Mouse (Mus musculus) G1E (cell line): ENCODE measurements at regions not wholly inside any gene's neighbourhood (a gene's known extent, or its start where the extent isn't known, plus 50 kb on each side); places are given as distances from the start of the nearest gene placed in this dataset.

Source experiments
- CTCF ChIP-seq: IDR thresholded peaks from 2 replicates; pipeline ENCODE4 v1.5.1; 2012; ENCODE audit warnings: low read depth, low read length, inconsistent platforms, mixed read lengths
- GATA1 ChIP-seq: IDR thresholded peaks from 2 replicates; pipeline ENCODE4 v1.6.1; 2012; ENCODE audit warnings: borderline replicate concordance, low read length, inconsistent platforms, mixed read lengths
- POLR2AphosphoS5 ChIP-seq: IDR thresholded peaks from 2 replicates; pipeline ENCODE4 v1.6.1; 2012; ENCODE audit warnings: low read depth, low read length, inconsistent platforms; ENCODE audit not compliant: insufficient replicate concordance
- TAL1 ChIP-seq: conservative IDR thresholded peaks from 2 replicates; pipeline ENCODE4 v1.6.1; 2012; ENCODE audit warnings: low read depth, low read length, inconsistent platforms, mixed read lengths

DNA sequence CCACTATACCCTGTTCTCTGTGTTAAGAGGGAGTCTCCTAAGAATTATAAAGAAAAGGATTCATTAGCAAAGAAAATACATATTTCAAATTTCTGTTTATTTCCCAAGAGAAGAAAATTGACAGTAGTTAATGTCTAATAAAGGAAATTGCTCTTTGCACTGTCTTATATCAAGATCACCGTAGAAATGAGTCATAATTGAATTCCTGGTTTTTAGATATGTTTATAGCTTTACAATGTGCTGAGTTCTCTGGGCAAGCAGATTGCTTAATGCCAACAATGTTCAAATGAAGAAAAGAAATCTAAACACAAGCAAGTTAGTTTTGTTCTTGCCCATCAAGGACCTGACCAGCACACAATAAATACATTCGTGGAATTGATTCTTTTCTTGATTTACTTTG lies 350.1 kb upstream of the Cited2 start:
- TF ChIP-seq POLR2AphosphoS5 = no peak
- no peak for TF ChIP-seq CTCF
- TF ChIP-seq TAL1 = no peak
- no peak for TF ChIP-seq GATA1
